Mouse (Mus musculus): ENCODE results near the gene Tmem150b. TPM values are rescaled to one million over a fixed set of nuclear protein-coding genes. Genes with fewer than 3 reads are reported as not detected.
A peak's percentile ranks its signal among the peaks of the same experiment; 100 is the strongest.

The Tmem150b gene
- polyA plus RNA-seq, 1 experiment from 2014 or later, result 1.4 TPM

GRCm38 (mm10) chr7:4666871-4667270, 58.2 kb downstream of the Tmem150b start:
- DNase-seq (ENCODE audit: low spot score), result no peak

DNA sequence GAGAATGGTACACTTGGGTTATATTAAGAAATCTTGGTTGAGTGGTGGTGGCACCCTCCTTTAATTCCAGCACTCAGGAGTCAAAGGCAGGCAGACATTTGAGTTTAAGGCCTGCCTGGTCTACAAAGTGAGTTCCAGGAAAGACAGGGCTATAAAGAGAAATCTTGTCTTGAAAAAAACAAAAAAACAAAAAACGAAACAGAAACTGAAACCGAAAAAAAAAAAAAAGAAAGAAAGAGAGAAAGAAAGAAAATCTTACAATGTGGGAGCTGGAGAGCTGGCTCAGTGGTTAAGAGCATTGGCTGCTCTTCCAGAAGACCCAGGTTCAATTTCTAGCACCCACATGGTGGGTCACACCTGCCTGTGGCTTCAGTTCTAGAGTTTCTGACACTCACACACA, 61.3 kb downstream of the Tmem150b start:
- DNase-seq (ENCODE audit: low spot score), result no peak

DNA sequence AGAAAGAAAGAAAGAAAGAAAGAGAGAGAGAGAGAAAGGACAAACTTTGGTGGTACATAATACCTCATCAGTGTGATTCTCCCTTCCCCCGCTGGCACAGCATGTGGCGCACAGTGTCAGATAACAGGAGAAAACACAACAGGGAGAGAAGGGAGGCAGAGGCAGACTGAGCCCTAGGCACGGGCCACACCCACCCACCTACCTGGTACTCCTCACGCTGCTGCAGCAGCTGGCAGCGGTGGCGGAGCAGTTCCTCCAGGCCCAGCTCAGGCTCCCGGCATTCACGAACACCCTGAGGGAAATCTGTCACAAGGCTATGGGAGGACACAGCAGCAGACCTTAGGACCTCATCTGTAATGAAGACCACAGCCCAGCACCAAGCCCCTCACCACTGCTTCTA, 61.9 kb downstream of the Tmem150b start:
- DNase-seq (ENCODE audit: low spot score), result no peak

DNA sequence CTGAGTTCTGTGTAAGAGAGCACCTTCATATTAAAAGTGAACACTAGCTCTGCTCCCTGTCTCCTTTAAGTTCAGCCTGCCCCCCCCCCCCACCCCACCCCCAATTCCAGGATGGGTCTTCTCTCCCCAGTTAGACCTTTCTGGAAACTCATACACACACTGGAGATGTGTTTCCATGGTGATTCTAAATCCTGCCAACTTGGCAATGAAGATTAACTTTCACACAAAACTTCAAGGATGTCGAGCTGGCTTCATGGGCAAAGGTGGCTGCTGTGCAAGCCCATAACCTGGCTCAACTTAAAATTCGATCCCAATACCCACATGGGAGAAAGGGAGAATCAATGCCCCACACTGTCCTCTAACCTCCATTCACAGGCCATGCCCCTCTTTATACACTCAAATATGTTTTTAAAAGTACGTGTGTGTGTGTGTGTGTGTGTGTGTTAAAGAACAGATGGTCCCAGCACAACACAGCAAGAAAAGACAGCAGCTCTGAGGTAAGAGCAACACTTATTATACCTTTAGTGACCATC, 65.1 kb downstream of the Tmem150b start:
- DNase-seq (ENCODE audit: low spot score), result no peak

DNA sequence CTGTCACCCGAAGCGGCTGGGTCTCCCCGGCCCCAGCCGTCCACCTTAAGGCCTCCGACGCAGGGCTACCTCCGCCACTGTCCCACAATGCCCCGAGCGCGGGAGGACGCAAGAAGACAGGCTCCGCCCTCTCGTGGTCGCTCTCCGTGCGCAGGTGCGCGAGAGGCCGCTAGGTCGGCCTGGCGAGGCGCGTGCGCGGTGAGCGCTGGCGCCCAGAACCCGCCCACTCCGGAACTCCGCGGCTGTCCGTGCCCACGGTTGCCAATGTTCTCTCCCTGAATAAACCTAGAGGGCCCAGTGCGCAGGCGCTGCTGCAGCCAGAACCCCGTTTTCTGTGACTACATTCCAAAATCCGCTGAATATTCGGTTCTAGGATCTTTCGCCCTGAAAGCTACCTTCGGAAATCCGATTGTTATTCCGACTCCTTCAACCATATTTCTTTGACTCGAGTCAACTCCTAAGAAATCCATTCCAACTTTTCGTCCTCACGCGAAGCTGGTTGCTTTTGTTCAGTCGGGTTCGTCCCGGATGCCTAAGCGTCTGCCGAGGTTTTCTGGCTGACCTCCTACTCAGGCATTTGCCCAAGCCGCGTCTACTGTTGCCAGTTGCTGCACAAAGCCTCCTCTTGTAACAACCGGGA, 66.0 kb downstream of the Tmem150b start, which contains the start of gene Ppp6r1:
Ppp6r1 (minus strand) TSS at position 108 of the 640 bp plus-strand sequence.
- peak; percentile 99 for DNase-seq (ENCODE audit: low spot score)

GRCm38 (mm10) chr7:4658128-4658907, 66.7 kb downstream of the Tmem150b start:
- peak; percentile 48 for DNase-seq (ENCODE audit: low spot score)

DNA sequence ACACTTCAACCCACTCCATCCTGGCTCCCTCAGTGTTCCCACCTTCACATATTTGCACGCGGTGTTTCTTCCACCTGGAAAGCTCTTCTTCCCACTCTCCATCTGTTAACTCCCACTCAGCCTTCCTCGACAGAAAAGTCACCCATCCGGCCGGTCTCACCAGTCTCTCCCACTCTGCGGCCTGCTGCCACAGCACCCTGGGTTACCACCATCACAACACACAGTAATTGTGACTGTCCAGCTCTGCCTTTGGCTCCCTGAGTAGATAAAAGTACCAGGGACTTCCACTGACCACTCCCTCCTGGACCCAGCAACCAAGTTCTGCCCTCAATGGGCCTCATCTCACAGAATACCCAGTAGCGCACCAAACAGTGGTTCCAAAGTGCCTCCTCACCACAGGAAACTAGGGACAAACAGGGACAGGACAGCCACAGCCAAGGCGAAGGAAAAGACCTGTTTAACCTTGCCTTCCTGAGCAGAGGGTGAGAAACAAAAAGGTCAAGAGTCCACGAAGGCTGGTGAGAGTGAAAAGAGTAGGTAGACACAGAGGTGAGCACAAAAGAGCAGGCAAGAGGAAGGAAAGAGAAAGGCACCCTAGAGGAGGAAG, 67.4 kb downstream of the Tmem150b start:
- DNase-seq (ENCODE audit: low spot score), result peak; percentile 15

Other genes starting within 250 kb of the Tmem150b start
- 36.3 and 48.3 TPM in 2 replicates for gene Ppp1r12c, start 223.6 kb downstream of the Tmem150b start, polyA plus RNA-seq (2015; fragmentation: Nextera tagmentation; extraction: Ambion mirVana)
- gene Tnnt1, start 208.9 kb downstream of the Tmem150b start, polyA plus RNA-seq (2015; fragmentation: Nextera tagmentation; extraction: Ambion mirVana), result 27.0 and 28.8 TPM in 2 replicates
- 2.5 and 3.0 TPM in 2 replicates for gene Tnni3, start 201.0 kb downstream of the Tmem150b start, polyA plus RNA-seq (2015; fragmentation: Nextera tagmentation; extraction: Ambion mirVana)
- 1.6 and 1.7 TPM in 2 replicates for gene Dnaaf3, start 192.8 kb downstream of the Tmem150b start, polyA plus RNA-seq (2015; fragmentation: Nextera tagmentation; extraction: Ambion mirVana)
- 0.22 and 0.44 TPM in 2 replicates for gene Syt5, start 177.7 kb downstream of the Tmem150b start, polyA plus RNA-seq (2015; fragmentation: Nextera tagmentation; extraction: Ambion mirVana)
- not detected in 2 replicates for gene Ptprh, start 121.2 kb downstream of the Tmem150b start, polyA plus RNA-seq (2015; fragmentation: Nextera tagmentation; extraction: Ambion mirVana)
- 1.7 and 2.1 TPM in 2 replicates for gene Tmem86b, start 93.8 kb downstream of the Tmem150b start, polyA plus RNA-seq (2015; fragmentation: Nextera tagmentation; extraction: Ambion mirVana)
- gene Ppp6r1, start 66.2 kb downstream of the Tmem150b start, polyA plus RNA-seq (2015; fragmentation: Nextera tagmentation; extraction: Ambion mirVana), result 19.8 and 23.8 TPM in 2 replicates
- 74.9 and 91.0 TPM in 2 replicates for gene Hspbp1, start 40.2 kb downstream of the Tmem150b start, polyA plus RNA-seq (2015; fragmentation: Nextera tagmentation; extraction: Ambion mirVana)
- 0.06 and 0.20 TPM in 2 replicates for gene Brsk1, start 34.6 kb downstream of the Tmem150b start, polyA plus RNA-seq (2015; fragmentation: Nextera tagmentation; extraction: Ambion mirVana)
- 44.1 and 44.2 TPM in 2 replicates for gene Kmt5c, start 14.9 kb upstream of the Tmem150b start, polyA plus RNA-seq (2015; fragmentation: Nextera tagmentation; extraction: Ambion mirVana)
- 37.9 TPM in 2 replicates for gene Cox6b2, start 27.8 kb upstream of the Tmem150b start, polyA plus RNA-seq (2015; fragmentation: Nextera tagmentation; extraction: Ambion mirVana)
- not detected in 2 replicates for gene Fam71e2, start 46.1 kb upstream of the Tmem150b start, polyA plus RNA-seq (2015; fragmentation: Nextera tagmentation; extraction: Ambion mirVana)
- 0.13 and 0.30 TPM in 2 replicates for gene Il11, start 57.6 kb upstream of the Tmem150b start, polyA plus RNA-seq (2015; fragmentation: Nextera tagmentation; extraction: Ambion mirVana)
- gene Tmem190, start 57.7 kb upstream of the Tmem150b start, polyA plus RNA-seq (2015; fragmentation: Nextera tagmentation; extraction: Ambion mirVana), result 0.23 TPM in 1 of 2 replicates, not detected in the other
- 9.6 and 11.7 TPM in 2 replicates for gene Tmem238, start 64.4 kb upstream of the Tmem150b start, polyA plus RNA-seq (2015; fragmentation: Nextera tagmentation; extraction: Ambion mirVana)
- 546 and 590 TPM in 2 replicates for gene Rpl28, start 67.6 kb upstream of the Tmem150b start, polyA plus RNA-seq (2015; fragmentation: Nextera tagmentation; extraction: Ambion mirVana)
- 413 and 414 TPM in 2 replicates for gene Ube2s, start 87.3 kb upstream of the Tmem150b start, polyA plus RNA-seq (2015; fragmentation: Nextera tagmentation; extraction: Ambion mirVana)
- not detected in 2 replicates for gene Shisa7, start 119.4 kb upstream of the Tmem150b start, polyA plus RNA-seq (2015; fragmentation: Nextera tagmentation; extraction: Ambion mirVana)
- gene Isoc2b, start 145.0 kb upstream of the Tmem150b start, polyA plus RNA-seq (2015; fragmentation: Nextera tagmentation; extraction: Ambion mirVana), result 19.9 and 22.0 TPM in 2 replicates
- gene Isoc2a, start 151.9 kb upstream of the Tmem150b start, polyA plus RNA-seq (2015; fragmentation: Nextera tagmentation; extraction: Ambion mirVana), result 0.72 and 0.81 TPM in 2 replicates
- 0.10 TPM in 2 replicates for gene Gm36210, start 181.3 kb upstream of the Tmem150b start, polyA plus RNA-seq (2015; fragmentation: Nextera tagmentation; extraction: Ambion mirVana)
- 2.7 and 3.1 TPM in 2 replicates for gene Zfp628, start 190.0 kb upstream of the Tmem150b start, polyA plus RNA-seq (2015; fragmentation: Nextera tagmentation; extraction: Ambion mirVana)
- 0.22 and 0.60 TPM in 2 replicates for gene Nat14, start 196.8 kb upstream of the Tmem150b start, polyA plus RNA-seq (2015; fragmentation: Nextera tagmentation; extraction: Ambion mirVana)
- gene Ssc5d, start 200.5 kb upstream of the Tmem150b start, polyA plus RNA-seq (2015; fragmentation: Nextera tagmentation; extraction: Ambion mirVana), result 0.07 and 0.19 TPM in 2 replicates
- 0.09 and 0.21 TPM in 2 replicates for gene Sbk2, start 239.2 kb upstream of the Tmem150b start, polyA plus RNA-seq (2015; fragmentation: Nextera tagmentation; extraction: Ambion mirVana)
- gene Sbk3, start 245.9 kb upstream of the Tmem150b start, polyA plus RNA-seq (2015; fragmentation: Nextera tagmentation; extraction: Ambion mirVana), result not detected in 2 replicates